8 mouse cellular contexts compared by ENCODE assay signal in genomic region chr7:27552931-27553513, GRCm38 (mm10). TPM values are rescaled to one million over a fixed set of nuclear protein-coding genes. Genes with fewer than 3 reads are reported as not detected.
DNase-seq lines count a peak whose midpoint lies in the region; ATAC-seq lines count a peak whose summit lies in the region.

TSS of gene Pld3 (minus strand) at chr7:27553218.
TSS of gene 2310022A10Rik (plus strand) at chr7:27553233.

- peaks cover 5% of the 10 kb centered on the region; the same call in 1 of the 2 replicates for H3K4me1 ChIP-seq in brown adipose tissue, adult 24 weeks (ENCODE audit: control insufficient read depth, insufficient read depth, insufficient read length, low read length)
- peaks cover 20% of the 10 kb centered on the region for H3K4me1 ChIP-seq in heart, embryonic 13.5 days
- peaks cover 27% of the 10 kb centered on the region for H3K4me1 ChIP-seq in liver, embryonic 12.5 days
- H3K4me1 ChIP-seq in stomach, embryonic 15.5 days = peaks cover 11% of the 10 kb centered on the region

- H3K4me3 ChIP-seq in brown adipose tissue, adult 24 weeks (ENCODE audit: insufficient read depth, low read depth, low read length) = peak within 1 kb of the TSS; percentile 70
- H3K4me3 ChIP-seq in heart, embryonic 13.5 days = peak within 1 kb of the TSS; percentile 78
- H3K4me3 ChIP-seq in liver, embryonic 12.5 days = peak within 1 kb of the TSS; percentile 87
- peak within 1 kb of the TSS; percentile 72 for H3K4me3 ChIP-seq in stomach, embryonic 15.5 days (replicated peaks)

- ATAC-seq in heart, embryonic 13.5 days (ENCODE audit: extremely low read depth, insufficient number of reproducible peaks, low FRiP score, low TSS enrichment) = peak; percentile 95
- ATAC-seq in liver, embryonic 12.5 days = peak; percentile 100
- peak; percentile 100 for ATAC-seq in stomach, embryonic 15.5 days (ENCODE audit: insufficient read depth, low FRiP score, low read depth)

- H3K27me3 ChIP-seq in heart, embryonic 13.5 days (replicated peaks) = no peaks in the 10 kb centered on the region
- no peaks in the 10 kb centered on the region for H3K27me3 ChIP-seq in liver, embryonic 12.5 days (replicated peaks)
- no peaks in the 10 kb centered on the region for H3K27me3 ChIP-seq in stomach, embryonic 15.5 days (replicated peaks)

- H3K9me3 ChIP-seq in heart, embryonic 13.5 days = no peaks in the 10 kb centered on the region
- H3K9me3 ChIP-seq in liver, embryonic 12.5 days (replicated peaks) = no peaks in the 10 kb centered on the region
- no peaks in the 10 kb centered on the region for H3K9me3 ChIP-seq in stomach, embryonic 15.5 days

- H3K9ac ChIP-seq in heart, embryonic 13.5 days = peak within 1 kb of the TSS; percentile 91
- peak within 1 kb of the TSS; percentile 85 for H3K9ac ChIP-seq in liver, embryonic 12.5 days
- H3K9ac ChIP-seq in stomach, embryonic 15.5 days = peak within 1 kb of the TSS; percentile 67

- WGBS in heart, embryonic 13.5 days = under 1% methylated on average over 41 of the region's 41 CpGs
- WGBS in liver, embryonic 12.5 days (ENCODE audit: insufficient replicate concordance) = 2% methylated on average over 39 of the region's 41 CpGs
- under 1% methylated on average over 41 of the region's 41 CpGs for WGBS in stomach, embryonic 15.5 days

- H3K4me2 ChIP-seq in heart, embryonic 13.5 days = peak within 1 kb of the TSS; percentile 94
- peak within 1 kb of the TSS; percentile 87 for H3K4me2 ChIP-seq in liver, embryonic 12.5 days
- peak within 1 kb of the TSS; percentile 63 for H3K4me2 ChIP-seq in stomach, embryonic 15.5 days

- DNase-seq in CD4-positive, CD25-positive, alpha-beta regulatory T cell, adult 2 months (ENCODE audit: low read depth, low spot score) = peak; percentile 98
- peak; percentile 84 for DNase-seq in fat pad, adult 2 months (ENCODE audit: extremely low read depth, low read depth, low spot score)
- peak; percentile 96 for DNase-seq in kidney, postnatal 10 days
- peak; percentile 95 to 97 for DNase-seq in natural killer cell, adult 2 months (ENCODE audit: low spot score in 2 of 2)

- peak within 1 kb of the TSS; percentile 39; the same call in 1 of the 2 replicates for H3K27ac ChIP-seq in brown adipose tissue, adult 24 weeks (replicated peaks; ENCODE audit: low read depth, low read length)
- peak within 1 kb of the TSS; percentile 48 for H3K27ac ChIP-seq in heart, embryonic 13.5 days (replicated peaks)
- peak within 1 kb of the TSS; percentile 66 for H3K27ac ChIP-seq in liver, embryonic 12.5 days
- H3K27ac ChIP-seq in stomach, embryonic 15.5 days = peak within 1 kb of the TSS; percentile 44

- H3K36me3 ChIP-seq in heart, embryonic 13.5 days = peaks cover 21% of the 10 kb centered on the region
- H3K36me3 ChIP-seq in liver, embryonic 12.5 days = peaks cover 21% of the 10 kb centered on the region
- peaks cover 4% of the 10 kb centered on the region; the same call in 1 of the 2 replicates for H3K36me3 ChIP-seq in stomach, embryonic 15.5 days

RNA-seq across cellular contexts. Expression of gene Pld3, which starts in this region (rescaled TPM):
- 23.5 and 27.8 TPM in 2 replicates for polyA plus RNA-seq in brown adipose tissue, adult 24 weeks (2012; ENCODE audit: insufficient read depth, insufficient read length, missing spikeins)
- polyA plus RNA-seq in heart, embryonic 13.5 days (2015; fragmentation: Nextera tagmentation; extraction: Ambion mirVana) = 62.5 and 65.9 TPM in 2 replicates
- 46.6 and 49.1 TPM in 2 replicates for polyA plus RNA-seq in liver, embryonic 12.5 days (2016; fragmentation: Nextera tagmentation; extraction: Ambion mirVana)
- polyA plus RNA-seq in stomach, embryonic 15.5 days (2015; fragmentation: Nextera tagmentation; extraction: Ambion mirVana) = 77.5 and 81.0 TPM in 2 replicates

RNA-seq across cellular contexts. Expression of gene 2310022A10Rik, which starts in this region (rescaled TPM):
- 5.8 and 12.3 TPM in 2 replicates for polyA plus RNA-seq in brown adipose tissue, adult 24 weeks (2012; ENCODE audit: insufficient read depth, insufficient read length, missing spikeins)
- 30.6 and 34.5 TPM in 2 replicates for polyA plus RNA-seq in heart, embryonic 13.5 days (2015; fragmentation: Nextera tagmentation; extraction: Ambion mirVana)
- polyA plus RNA-seq in liver, embryonic 12.5 days (2016; fragmentation: Nextera tagmentation; extraction: Ambion mirVana) = 26.3 and 27.5 TPM in 2 replicates
- 21.0 and 23.4 TPM in 2 replicates for polyA plus RNA-seq in stomach, embryonic 15.5 days (2015; fragmentation: Nextera tagmentation; extraction: Ambion mirVana)

Comparison
In these comparisons a context has a peak if more than half of its experiments do, and no peak if none do; other contexts are left out.
1. Peak in every context shown above with its lines: DNase-seq, ATAC-seq, H3K4me3 ChIP-seq and H3K27ac ChIP-seq.